Mouse (Mus musculus) hindbrain, embryonic 15.5 days (tissue): ENCODE data around the gene Tsr1. TPM values are rescaled to one million over a fixed set of nuclear protein-coding genes. Genes with fewer than 3 reads are reported as not detected.

ENCODE experiments used
- ATAC-seq: fragments of 200-750 bp; cut with Nextera tagmentation; 2 replicates; pipeline ENCODE4 v1.8.0; 2017; ENCODE audit warnings: low read depth, moderate number of reproducible peaks, moderate TSS enrichment; ENCODE audit not compliant: low FRiP score
- H3K27ac ChIP-seq: fragments of 300-500 bp; sonication (generic); replicated peaks from 2 replicates; pipeline ENCODE4 v1.5.1; 2015; ENCODE audit warnings: mild to moderate bottlenecking, inconsistent platforms
- H3K27me3 ChIP-seq: fragments of 300-500 bp; sonication (generic); 2 replicates; pipeline ENCODE4 v1.6.1; 2015; ENCODE audit warnings: control low read depth, inconsistent platforms
- H3K36me3 ChIP-seq: fragments of 300-500 bp; sonication (generic); 2 replicates; pipeline ENCODE4 v1.6.1; 2015; ENCODE audit warnings: control low read depth, inconsistent platforms
- H3K4me1 ChIP-seq: fragments of 300-500 bp; sonication (generic); replicated peaks from 2 replicates; pipeline ENCODE4 v1.6.1; 2015; ENCODE audit warnings: control low read depth, inconsistent platforms
- H3K4me2 ChIP-seq: fragments of 300-500 bp; sonication (generic); 2 replicates; pipeline ENCODE4 v1.6.1; 2015; ENCODE audit warnings: moderate library complexity, mild to moderate bottlenecking, inconsistent platforms
- H3K4me3 ChIP-seq: fragments of 300-500 bp; sonication (generic); 2 replicates; pipeline ENCODE4 v1.5.1; 2015; ENCODE audit warnings: mild to moderate bottlenecking, inconsistent platforms
- H3K9ac ChIP-seq: fragments of 300-500 bp; sonication (generic); 2 replicates; pipeline ENCODE4 v1.6.1; 2015; ENCODE audit warnings: inconsistent platforms
- H3K9me3 ChIP-seq: fragments of 300-500 bp; sonication (generic); 2 replicates; pipeline ENCODE4 v1.6.1; 2016; ENCODE audit warnings: control low read depth, inconsistent platforms
- WGBS: fragments of 180-500 bp; shearing (Covaris S2); methylation state at CpG from one replicate; pipeline ENCODE4 v1.1.7; 2015; 5-methylcytosine and 5-hydroxymethylcytosine counted together
- polyA plus RNA-seq: library from polyadenylated mRNA; unstranded; fragments of >200 nt; fragmentation: Nextera tagmentation; extraction: Ambion mirVana; gene quantifications from 2 replicates; pipeline ENCODE4 v1.2.1, GENCODE M21; 2015

The Tsr1 gene
- polyA plus RNA-seq: 26.5 and 29.0 TPM in 2 replicates

GRCm38 (mm10) chr11:74897678-74898516 lies at the start of gene Tsr1:
Gene Tsr1 (plus strand): TSS chr11:74898071.
- peak within 1 kb of the TSS; percentile 86 for H3K4me2 ChIP-seq
- H3K36me3 ChIP-seq: peaks cover 30% of the 10 kb centered on the region
- peak within 1 kb of the TSS; percentile 91 for H3K9ac ChIP-seq
- peak within 1 kb of the TSS; percentile 96 for H3K27ac ChIP-seq
- H3K27me3 ChIP-seq: no peaks in the 10 kb centered on the region
- H3K4me1 ChIP-seq: peaks cover 38% of the 10 kb centered on the region
- H3K9me3 ChIP-seq: no peaks in the 10 kb centered on the region
- under 1% methylated on average over 54 of the region's 54 CpGs for WGBS
- peak; percentile 87 for ATAC-seq
- H3K4me3 ChIP-seq: peak within 1 kb of the TSS; percentile 96

GRCm38 (mm10) chr11:74850998-74851661 lies 46.7 kb upstream of the Tsr1 start:
- WGBS: 84% methylated on average over 14 of the region's 14 CpGs
- Histone ChIP-seq H3K4me3 (no peak overlapping the region), H3K27me3 (no peaks in the 10 kb centered on the region), H3K27ac (no peak overlapping the region), H3K4me2 (no peak overlapping the region), H3K9ac (no peak overlapping the region), H3K36me3 (peaks cover 26% of the 10 kb centered on the region), H3K9me3 (no peaks in the 10 kb centered on the region), H3K4me1 (peaks cover 8% of the 10 kb centered on the region)
- ATAC-seq: no peak

DNA sequence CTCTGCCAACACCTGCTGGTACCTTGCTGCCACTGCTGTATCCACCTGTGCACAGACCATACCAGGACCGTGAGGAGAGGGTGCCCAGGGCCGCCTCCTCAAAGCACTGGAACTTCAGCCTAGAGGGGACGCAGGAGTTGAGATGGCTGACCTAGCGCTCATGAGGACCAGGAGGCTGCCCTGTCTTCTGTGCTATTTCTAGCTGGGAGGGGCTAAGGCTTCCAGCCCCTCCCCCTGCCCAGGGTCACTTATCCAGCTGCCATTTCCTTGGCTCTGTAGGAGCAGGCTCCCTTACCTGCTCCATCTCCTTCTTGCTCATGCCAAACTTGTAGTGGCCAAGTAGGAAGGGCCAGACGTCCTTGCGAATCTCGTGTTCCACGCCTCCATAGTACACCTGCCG lies 40.1 kb upstream of the Tsr1 start:
- WGBS: 93% methylated on average over 9 of the region's 9 CpGs
- H3K4me1 ChIP-seq: no peaks in the 10 kb centered on the region
- ATAC-seq: no peak
- no peak overlapping the region for H3K4me2 ChIP-seq
- no peak overlapping the region for H3K9ac ChIP-seq
- no peaks in the 10 kb centered on the region for H3K9me3 ChIP-seq
- H3K4me3 ChIP-seq: no peak overlapping the region
- no peak overlapping the region for H3K27ac ChIP-seq
- H3K27me3 ChIP-seq: no peaks in the 10 kb centered on the region
- peaks cover 45% of the 10 kb centered on the region for H3K36me3 ChIP-seq

GRCm38 (mm10) chr11:74862129-74862528 lies 35.7 kb upstream of the Tsr1 start:
- H3K4me3 ChIP-seq: no peak overlapping the region
- WGBS: 90% methylated on average over 5 of the region's 5 CpGs
- H3K27ac ChIP-seq: no peak overlapping the region
- no peak overlapping the region for H3K4me2 ChIP-seq
- no peak overlapping the region for H3K9ac ChIP-seq
- peaks cover 51% of the 10 kb centered on the region for H3K36me3 ChIP-seq
- H3K27me3 ChIP-seq: no peaks in the 10 kb centered on the region
- H3K9me3 ChIP-seq: no peaks in the 10 kb centered on the region
- H3K4me1 ChIP-seq: 0 out of 2 replicates have a peak, but pooled peaks cover 4% of the 10 kb centered on the region
- ATAC-seq: no peak

GRCm38 (mm10) chr11:74863471-74863870 lies 34.4 kb upstream of the Tsr1 start:
- H3K27ac ChIP-seq: no peak overlapping the region

GRCm38 (mm10) chr11:74864421-74864820 lies 33.5 kb upstream of the Tsr1 start:
- ATAC-seq: no peak

More at GRCm38 (mm10) chr11:74863471-74863870, 34.4 kb upstream of the Tsr1 start:
- no peak overlapping the region for H3K9ac ChIP-seq
- H3K4me1 ChIP-seq: 0 out of 2 replicates have a peak, but pooled peaks cover 6% of the 10 kb centered on the region
- H3K27me3 ChIP-seq: no peaks in the 10 kb centered on the region
- no peaks in the 10 kb centered on the region for H3K9me3 ChIP-seq
- 28% methylated on average over 11 of the region's 11 CpGs for WGBS
- H3K4me3 ChIP-seq: no peak overlapping the region
- peaks cover 56% of the 10 kb centered on the region for H3K36me3 ChIP-seq
- no peak for ATAC-seq
- no peak overlapping the region for H3K4me2 ChIP-seq

DNA sequence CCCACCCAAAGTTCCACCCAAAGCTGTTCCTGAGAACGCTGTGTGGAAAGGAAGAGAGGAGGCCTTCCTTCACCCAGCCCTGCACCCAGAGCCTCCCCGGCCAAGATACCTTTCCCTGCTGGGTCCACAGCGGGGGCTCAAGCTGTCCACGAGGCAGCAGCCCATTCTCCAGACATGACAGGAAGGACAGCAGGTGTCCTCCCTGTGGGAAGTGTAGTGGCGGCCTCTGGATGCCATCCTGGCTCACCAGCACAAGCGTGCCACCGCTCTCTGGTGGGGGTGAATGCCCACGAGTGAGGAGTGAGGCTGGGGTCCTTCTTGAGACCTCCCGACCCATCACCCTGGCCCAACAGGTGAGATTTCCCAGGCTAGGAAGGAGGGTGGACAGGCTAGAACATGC lies 32.6 kb upstream of the Tsr1 start:
- Histone ChIP-seq H3K4me1 (peaks cover 19% of the 10 kb centered on the region), H3K27ac (no peak overlapping the region), H3K9ac (no peak overlapping the region), H3K9me3 (no peaks in the 10 kb centered on the region), H3K4me3 (no peak overlapping the region), H3K27me3 (no peaks in the 10 kb centered on the region), H3K4me2 (no peak overlapping the region), H3K36me3 (peaks cover 46% of the 10 kb centered on the region)
- no peak for ATAC-seq
- WGBS: 86% methylated on average over 9 of the region's 9 CpGs

More at GRCm38 (mm10) chr11:74864421-74864820, 33.5 kb upstream of the Tsr1 start:
- no peak overlapping the region for H3K4me2 ChIP-seq
- no peaks in the 10 kb centered on the region for H3K9me3 ChIP-seq
- 89% methylated on average over 9 of the region's 9 CpGs for WGBS
- H3K9ac ChIP-seq: no peak overlapping the region
- H3K4me3 ChIP-seq: no peak overlapping the region
- peaks cover 10% of the 10 kb centered on the region for H3K4me1 ChIP-seq
- peaks cover 50% of the 10 kb centered on the region for H3K36me3 ChIP-seq
- H3K27ac ChIP-seq: no peak overlapping the region
- no peaks in the 10 kb centered on the region for H3K27me3 ChIP-seq

- no peak overlapping the region for H3K4me3 ChIP-seq
- no peak overlapping the region for H3K9ac ChIP-seq
- H3K4me2 ChIP-seq: no peak overlapping the region
- no peaks in the 10 kb centered on the region for H3K9me3 ChIP-seq
- H3K4me1 ChIP-seq: peaks cover 32% of the 10 kb centered on the region
- H3K27ac ChIP-seq: no peak overlapping the region
- H3K36me3 ChIP-seq: peaks cover 43% of the 10 kb centered on the region
- no peaks in the 10 kb centered on the region for H3K27me3 ChIP-seq
- WGBS: 76% methylated on average over 4 of the region's 4 CpGs
- peak; percentile 57 for ATAC-seq
Observed at GRCm38 (mm10) chr11:74866640-74867039, 31.2 kb upstream of the Tsr1 start.

DNA sequence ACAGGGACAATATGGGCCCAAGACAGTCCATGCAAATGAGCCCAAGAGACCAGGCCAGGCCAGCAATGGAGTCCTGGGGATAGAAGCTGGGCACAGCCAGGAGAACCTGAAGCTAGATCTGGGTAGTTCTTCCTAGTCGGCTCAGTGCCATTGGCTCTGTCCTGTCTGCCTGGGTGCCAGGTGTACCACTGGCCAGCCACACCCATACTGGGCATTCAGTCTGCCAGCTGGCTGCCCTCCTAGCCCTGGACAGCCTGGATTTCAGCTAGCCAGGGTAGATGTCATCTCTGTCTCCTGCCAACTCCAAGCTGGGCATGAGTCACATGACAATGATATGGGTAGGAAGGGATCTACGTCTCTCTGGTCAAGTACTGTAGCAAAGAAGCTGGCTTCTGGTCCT lies 30.7 kb upstream of the Tsr1 start:
- H3K4me3 ChIP-seq: no peak overlapping the region
- H3K27me3 ChIP-seq: no peaks in the 10 kb centered on the region
- no peak overlapping the region for H3K27ac ChIP-seq
- peaks cover 43% of the 10 kb centered on the region for H3K36me3 ChIP-seq
- H3K9me3 ChIP-seq: no peaks in the 10 kb centered on the region
- H3K9ac ChIP-seq: no peak overlapping the region
- no peak for ATAC-seq
- H3K4me1 ChIP-seq: peaks cover 36% of the 10 kb centered on the region
- 79% methylated on average over 2 of the region's 2 CpGs for WGBS
- H3K4me2 ChIP-seq: no peak overlapping the region

DNA sequence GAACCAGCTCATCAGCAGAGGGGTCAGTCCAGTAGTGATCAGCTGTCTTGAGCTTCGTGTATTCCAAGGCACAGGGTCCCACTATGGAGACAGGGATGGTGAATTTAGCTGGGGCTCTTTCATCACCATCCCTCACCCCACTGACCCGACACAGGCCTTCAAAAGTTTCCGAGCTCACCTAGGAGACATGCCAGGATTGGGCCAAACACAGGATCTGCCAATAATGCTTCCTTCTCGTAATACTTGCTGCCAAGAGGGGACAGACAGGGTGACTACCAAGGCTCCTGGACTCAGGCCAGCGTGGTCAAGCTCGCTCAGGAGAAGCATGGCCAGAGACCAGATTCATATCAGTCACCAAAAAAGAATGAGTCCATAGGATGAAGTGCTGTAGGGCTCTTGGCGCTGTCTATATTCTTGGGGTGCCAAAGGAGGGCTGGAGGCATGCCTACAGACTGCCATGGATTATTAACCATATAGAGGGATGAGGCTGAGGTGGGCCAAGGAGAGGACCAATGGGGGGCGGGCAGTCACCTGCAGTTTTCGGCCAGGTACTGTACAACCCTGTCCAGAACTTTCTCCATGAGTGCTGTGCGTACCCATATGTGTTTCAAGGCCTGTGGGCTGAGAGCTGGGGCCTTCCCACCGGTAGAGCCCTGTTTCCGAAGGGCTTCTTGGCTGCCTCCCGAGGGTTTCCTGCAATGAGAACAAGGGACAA lies 29.7 kb upstream of the Tsr1 start:
- no peak for ATAC-seq
- Histone ChIP-seq H3K27ac (no peak overlapping the region), H3K4me1 (peaks cover 36% of the 10 kb centered on the region), H3K9me3 (no peaks in the 10 kb centered on the region), H3K4me3 (no peak overlapping the region), H3K36me3 (peaks cover 43% of the 10 kb centered on the region), H3K9ac (no peak overlapping the region), H3K4me2 (no peak overlapping the region), H3K27me3 (no peaks in the 10 kb centered on the region)
- 85% methylated on average over 13 of the region's 13 CpGs for WGBS

DNA sequence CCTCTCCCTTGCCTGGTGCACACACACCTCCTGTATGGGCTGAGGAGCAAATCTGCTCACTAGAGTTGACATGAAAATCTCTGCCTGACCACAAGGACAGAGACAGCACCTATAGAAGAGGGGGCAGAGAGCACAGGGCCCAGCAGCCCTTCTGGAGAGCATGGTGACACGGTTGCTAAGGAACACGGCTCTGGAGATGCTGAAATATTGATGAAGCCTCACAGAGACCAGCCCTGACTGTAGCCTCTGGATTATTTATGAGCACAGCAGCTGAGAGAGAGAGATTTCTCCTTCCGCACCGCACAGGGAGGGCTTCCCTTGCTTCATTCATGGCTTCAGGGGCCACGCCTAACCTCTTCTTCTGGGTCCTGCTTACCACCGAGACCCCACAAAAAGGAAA lies 28.3 kb upstream of the Tsr1 start:
- peak overlapping the region; percentile 69 for H3K27ac ChIP-seq
- no peak overlapping the region for H3K4me3 ChIP-seq
- no peak overlapping the region for H3K4me2 ChIP-seq
- WGBS: 74% methylated on average over 6 of the region's 6 CpGs
- no peak overlapping the region for H3K9ac ChIP-seq
- peaks cover 30% of the 10 kb centered on the region for H3K36me3 ChIP-seq
- peaks cover 37% of the 10 kb centered on the region for H3K4me1 ChIP-seq
- no peaks in the 10 kb centered on the region for H3K27me3 ChIP-seq
- peak; percentile 63; the same call in 1 of the 2 replicates for ATAC-seq
- no peaks in the 10 kb centered on the region for H3K9me3 ChIP-seq

GRCm38 (mm10) chr11:74870544-74870943 lies 27.3 kb upstream of the Tsr1 start:
- WGBS: 80% methylated on average over 4 of the region's 4 CpGs
- H3K27ac ChIP-seq: peak overlapping the region; percentile 9; the same call in 1 of the 2 replicates

More at GRCm38 (mm10) chr11:74870544-74870943, 27.3 kb upstream of the Tsr1 start:
- ATAC-seq: no peak
- Histone ChIP-seq H3K9me3 (no peaks in the 10 kb centered on the region), H3K9ac (no peak overlapping the region), H3K4me1 (peaks cover 38% of the 10 kb centered on the region), H3K27me3 (no peaks in the 10 kb centered on the region), H3K4me3 (no peak overlapping the region), H3K4me2 (no peak overlapping the region), H3K36me3 (peaks cover 23% of the 10 kb centered on the region)
